Mouse (Mus musculus) gastrocnemius, adult 8-10 months (tissue): ENCODE results near the gene Gse1. TPM values are rescaled to one million over a fixed set of nuclear protein-coding genes. Genes with fewer than 3 reads are reported as not detected.
A peak's percentile ranks its signal among the peaks of the same experiment; 100 is the strongest.
"Not testable (repeated sequence)": the region's sequence is repeated elsewhere in the genome, so short reads cannot be mapped to it uniquely, and the experiment has no call there.

ENCODE experiments used
- DNase-seq, 2 experiments: peaks; one replicate each; pipeline ENCODE4 v3.0.0; 2022; ENCODE audit warnings: low spot score in 2 of 2
- total RNA-seq, 4 experiments: library from RNA; stranded (reverse); gene quantifications; 2 replicates each; pipeline ENCODE4 v1.2.4; 2022

Gse1 gene
- total RNA-seq, 4 experiments from 2014 or later: 32.6 to 36.2 (median 34.6) TPM

GRCm38 (mm10) chr8:120319449-120319848 is 91.2 kb downstream of the Gse1 start:
- DNase-seq: peak; percentile 42 to 62

- no peak for DNase-seq
Observed at GRCm38 (mm10) chr8:120320146-120320545, 91.9 kb downstream of the Gse1 start.

- no peak for DNase-seq
Observed at GRCm38 (mm10) chr8:120321724-120322123, 93.5 kb downstream of the Gse1 start.

GRCm38 (mm10) chr8:120322956-120323448 is 94.7 kb downstream of the Gse1 start:
- no peak for DNase-seq

GRCm38 (mm10) chr8:120324555-120324954 is 96.3 kb downstream of the Gse1 start:
- no peak for DNase-seq

GRCm38 (mm10) chr8:120325172-120325767 is 97.0 kb downstream of the Gse1 start:
- no peak for DNase-seq

- DNase-seq: no peak
Observed at GRCm38 (mm10) chr8:120327131-120327554, 98.9 kb downstream of the Gse1 start.

GRCm38 (mm10) chr8:120328361-120329022 is 100.2 kb downstream of the Gse1 start:
- DNase-seq: no peak

GRCm38 (mm10) chr8:120329030-120329748 is 100.9 kb downstream of the Gse1 start:
- DNase-seq: no peak

GRCm38 (mm10) chr8:120331027-120331426 is 102.8 kb downstream of the Gse1 start:
- DNase-seq: no peak

- no peak for DNase-seq
Observed at GRCm38 (mm10) chr8:120332379-120333229, 104.3 kb downstream of the Gse1 start.

GRCm38 (mm10) chr8:120333681-120334080 is 105.4 kb downstream of the Gse1 start:
- DNase-seq: no peak

GRCm38 (mm10) chr8:120334261-120334660 is 106.0 kb downstream of the Gse1 start:
- DNase-seq: not testable (repeated sequence)

GRCm38 (mm10) chr8:120334878-120335261 is 106.6 kb downstream of the Gse1 start:
- no peak for DNase-seq

GRCm38 (mm10) chr8:120335262-120336086 is 107.2 kb downstream of the Gse1 start:
- peak in 1 of 2 experiments; percentile 29 for DNase-seq

GRCm38 (mm10) chr8:120336087-120336380 is 107.8 kb downstream of the Gse1 start:
- no peak for DNase-seq

- DNase-seq: no peak
Observed at GRCm38 (mm10) chr8:120336909-120337555, 108.8 kb downstream of the Gse1 start.

GRCm38 (mm10) chr8:120337627-120338026 is 109.4 kb downstream of the Gse1 start:
- no peak for DNase-seq

GRCm38 (mm10) chr8:120338678-120339077 is 110.4 kb downstream of the Gse1 start:
- no peak for DNase-seq

- no peak for DNase-seq
Observed at GRCm38 (mm10) chr8:120339743-120340142, 111.5 kb downstream of the Gse1 start.
